Mouse (Mus musculus) gastrocnemius, postnatal 14 days (tissue): ENCODE results near the gene Shisal2a. TPM values are rescaled to one million over a fixed set of nuclear protein-coding genes. Genes with fewer than 3 reads are reported as not detected.

Experiments used
- DNase-seq: peaks from one replicate; pipeline ENCODE4 v3.0.0; 2021; ENCODE audit warnings: mixed read lengths
- intact Hi-C: fragments of 180-260 bp; cut with DNase I; formaldehyde crosslinking; loops from one replicate; pipeline ENCODE4 v1.15.1; 2025; ENCODE audit warnings: low total_unique reads
- long read RNA-seq, 2 experiments: library from polyadenylated mRNA; stranded (forward); transcript quantifications; one replicate each; pipeline ENCODE4 v2.0.0; 2021
- total RNA-seq, 2 experiments: library from RNA; stranded (reverse); gene quantifications; 2 replicates each; pipeline ENCODE4 v1.2.3; 2021

Shisal2a gene
- not detected for total RNA-seq
- long read RNA-seq, experiment 1, result 0 reads
- long read RNA-seq, experiment 2, result 0 reads

DNA sequence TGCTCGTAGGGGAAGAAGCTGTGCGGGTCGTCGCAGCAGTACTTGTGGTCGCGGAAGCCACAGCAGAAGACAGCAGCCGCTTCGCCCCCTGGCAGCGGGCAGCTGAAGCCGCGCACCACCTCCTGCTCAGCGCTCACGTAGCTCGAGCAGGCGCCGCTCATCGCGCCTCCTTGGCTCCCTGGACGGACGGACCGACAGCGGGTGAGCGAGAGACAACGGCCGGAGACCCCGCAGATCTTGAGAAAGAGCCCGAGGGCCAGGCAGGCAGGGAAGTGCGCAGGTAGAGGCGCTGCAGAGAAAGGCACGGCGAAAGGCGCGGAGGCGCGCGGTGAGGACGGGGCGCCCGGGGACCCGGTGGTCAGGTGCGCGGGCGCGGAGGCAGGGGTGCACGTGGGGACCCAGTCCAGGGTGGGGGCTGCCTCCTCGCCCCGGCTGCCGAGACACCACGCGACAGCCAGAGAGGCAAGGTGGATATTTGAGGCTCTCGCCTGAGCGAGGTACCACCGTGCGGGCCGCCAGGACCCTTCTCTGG is at the start of gene Shisal2a:
TSS of gene Shisal2a (minus strand) at position 167 of the 532 bp plus-strand sequence.
- DNase-seq, result peak; percentile 7
- intact Hi-C loops, result no loop called here

GRCm38 (mm10) chr4:108431561-108431936 is 48.4 kb upstream of the Shisal2a start:
- DNase-seq, result no peak
- intact Hi-C loops, result no loop called here

DNA sequence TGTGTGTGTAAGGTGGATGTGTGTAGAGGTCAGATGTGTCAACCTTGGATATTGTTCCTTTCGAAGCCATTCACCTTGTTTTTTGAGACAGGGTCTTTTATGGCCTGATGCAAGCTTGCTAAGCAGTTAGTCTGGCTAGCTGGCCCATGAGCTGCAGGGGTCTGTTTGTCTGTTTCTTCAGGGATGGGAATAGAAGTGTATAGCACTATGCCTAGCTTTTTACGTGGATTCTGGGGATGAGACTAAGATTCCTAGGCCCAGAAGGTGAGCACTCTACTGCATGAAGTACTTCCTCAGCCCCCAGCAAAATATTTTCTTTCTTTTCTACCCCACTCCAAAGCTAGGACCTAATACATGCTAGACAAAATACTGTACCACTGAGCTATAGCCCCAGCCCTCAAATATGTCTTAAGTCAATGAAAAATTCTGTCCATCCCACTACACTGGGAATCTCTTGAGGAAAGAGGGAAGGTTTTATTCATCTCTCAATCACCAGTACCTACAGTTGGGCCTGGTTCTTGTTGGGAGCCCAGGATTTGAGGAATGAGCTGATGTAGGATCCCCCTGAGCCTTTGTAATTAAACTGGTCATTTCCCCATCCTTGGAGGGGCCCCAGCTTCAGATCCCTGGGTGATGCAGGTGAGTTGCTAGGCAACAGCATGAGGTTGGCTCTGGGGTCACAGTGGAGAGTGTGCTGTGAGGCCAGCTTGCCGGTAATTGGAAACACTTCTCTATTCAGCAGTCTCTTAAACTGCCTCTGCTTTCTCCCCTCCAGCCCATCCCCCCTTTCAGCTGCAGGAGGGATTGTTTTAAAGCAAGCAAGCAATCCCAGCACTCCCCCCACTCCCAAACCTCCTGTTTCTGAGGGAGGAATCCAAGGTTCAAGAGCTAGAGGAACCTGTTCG is 47.8 kb upstream of the Shisal2a start:
- intact Hi-C loops, result no loop called here
- DNase-seq, result no peak

- intact Hi-C loops, result no loop called here
- no peak for DNase-seq
Observed at GRCm38 (mm10) chr4:108428341-108428721, 45.2 kb upstream of the Shisal2a start.

GRCm38 (mm10) chr4:108427719-108428340 is 44.7 kb upstream of the Shisal2a start:
- DNase-seq, result no peak
- intact Hi-C loops, result no loop called here

- no peak for DNase-seq
- intact Hi-C loops, result no loop called here
Observed at GRCm38 (mm10) chr4:108424587-108424986, 41.4 kb upstream of the Shisal2a start.

- intact Hi-C loops, result loop anchor here (5.0 kb wide), 1 partner anchor 50 kb away; the partner anchor contains the start of gene Tut4
- DNase-seq, result no peak
Observed at GRCm38 (mm10) chr4:108407621-108408020, 24.5 kb upstream of the Shisal2a start.

- intact Hi-C loops, result loop anchor here (5.0 kb wide), 1 partner anchor 50 kb away; the partner anchor contains the start of gene Tut4
- peak; percentile 9 for DNase-seq
Observed at GRCm38 (mm10) chr4:108406861-108407401, 23.8 kb upstream of the Shisal2a start, which contains the start of gene Gpx7. Gene Gpx7 (minus strand): TSS chr4:108406961.

DNA sequence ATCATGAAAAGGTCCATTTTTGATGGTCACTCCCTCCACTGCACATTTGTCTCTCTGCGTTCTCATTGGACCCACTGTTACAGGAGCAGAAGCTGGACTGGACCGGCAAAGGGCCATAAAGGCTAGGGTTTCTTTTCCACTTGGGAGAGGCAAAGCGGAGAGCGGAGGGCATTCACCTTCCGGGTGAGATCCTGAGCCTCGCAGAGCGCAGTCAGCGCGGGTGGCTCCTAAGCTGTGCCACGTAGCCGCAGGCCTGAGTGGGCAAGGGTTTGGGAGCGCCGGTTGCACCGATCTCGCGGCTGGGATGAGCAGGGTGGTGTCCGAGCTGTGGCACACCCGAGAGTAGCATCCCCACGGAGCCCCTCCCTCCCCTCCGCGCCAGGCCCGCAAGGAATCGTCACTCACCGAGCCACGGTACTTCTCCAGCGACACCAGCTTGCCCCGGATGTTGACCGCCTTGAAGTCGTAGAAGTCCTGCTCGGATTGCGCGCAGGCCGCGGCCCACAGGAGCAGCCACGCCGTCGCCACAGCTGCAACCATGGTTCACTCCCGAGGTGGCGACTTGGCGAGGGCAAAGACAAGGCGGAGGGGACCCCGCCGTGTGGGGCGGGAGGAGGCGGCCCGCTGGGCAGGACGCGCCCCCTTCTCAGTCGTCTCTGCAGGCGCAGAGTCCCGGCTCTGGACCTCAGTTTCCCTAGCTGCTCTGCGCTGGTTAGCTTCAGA is 23.1 kb upstream of the Shisal2a start:
- DNase-seq, result peak; percentile 78
- intact Hi-C loops, result loop anchor here (5.0 kb wide), 1 partner anchor 51 kb away; the partner anchor contains the start of gene Tut4

- peak; percentile 19 for DNase-seq
- intact Hi-C loops, result loop anchor here (5.0 kb wide), 1 partner anchor 52 kb away; the partner anchor contains the start of gene Tut4
Observed at GRCm38 (mm10) chr4:108405766-108406137, 22.6 kb upstream of the Shisal2a start.

DNA sequence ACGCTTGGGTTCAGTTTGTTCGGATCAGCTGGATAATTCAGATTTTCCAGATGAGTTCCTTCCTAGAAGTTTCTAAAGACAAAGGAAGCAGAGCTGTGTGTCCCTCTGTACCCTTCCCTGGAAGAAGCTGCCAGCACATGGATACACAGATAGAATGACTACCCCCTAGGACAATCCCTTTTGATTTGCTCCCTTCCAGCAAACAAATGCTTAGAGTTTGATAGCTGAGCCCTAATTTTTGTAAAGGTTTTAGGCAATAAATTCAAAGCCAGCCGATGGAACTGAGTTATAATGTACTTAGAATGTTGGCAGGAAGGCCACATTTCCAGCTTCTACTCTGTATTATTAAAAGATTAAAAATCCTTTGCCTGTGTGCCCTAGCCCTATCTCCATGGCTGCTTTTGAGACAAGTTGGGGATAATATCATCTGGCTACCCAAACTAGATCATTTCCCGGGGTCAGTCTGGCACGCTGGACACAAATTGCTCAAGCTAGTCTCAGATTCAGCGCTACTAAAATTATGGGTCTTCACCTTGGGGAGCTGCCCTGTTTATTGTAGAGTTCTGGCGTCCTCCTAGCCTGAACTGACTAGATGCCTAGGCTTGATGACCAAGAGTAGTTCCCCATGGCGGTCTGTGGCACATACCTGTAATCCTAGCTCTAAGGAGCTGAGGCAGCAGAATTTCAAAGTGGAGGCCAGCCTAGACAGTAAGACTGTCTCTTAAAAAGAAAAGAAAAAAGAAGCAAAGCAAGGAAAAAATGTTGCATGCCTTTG is 20.9 kb upstream of the Shisal2a start:
- intact Hi-C loops, result no loop called here
- no peak for DNase-seq

- DNase-seq, result peak; percentile 25
- intact Hi-C loops, result no loop called here
Observed at GRCm38 (mm10) chr4:108400395-108400794, 17.2 kb upstream of the Shisal2a start.

GRCm38 (mm10) chr4:108394236-108394635 is 11.1 kb upstream of the Shisal2a start:
- no peak for DNase-seq
- intact Hi-C loops, result no loop called here

DNA sequence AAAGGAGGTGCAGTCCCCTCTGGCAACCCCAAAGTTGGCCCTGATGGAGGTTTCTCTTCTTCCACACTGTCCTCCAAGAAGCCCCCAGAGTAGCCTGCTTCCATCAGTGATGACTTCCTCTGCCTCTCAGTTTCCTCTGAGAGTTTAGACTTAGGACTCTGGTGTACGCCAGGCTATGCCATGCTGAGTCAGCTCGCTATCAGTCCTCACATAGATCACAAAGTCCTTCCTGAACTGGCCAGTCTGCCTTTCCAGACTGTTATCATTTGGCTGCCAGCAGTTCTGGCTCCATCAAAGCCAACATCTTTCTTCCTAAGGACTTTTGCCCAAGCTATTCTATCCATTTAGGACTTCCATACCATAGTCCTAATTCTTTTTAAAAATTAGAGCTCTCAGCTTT is 9.4 kb upstream of the Shisal2a start:
- DNase-seq, result no peak
- intact Hi-C loops, result no loop called here

DNA sequence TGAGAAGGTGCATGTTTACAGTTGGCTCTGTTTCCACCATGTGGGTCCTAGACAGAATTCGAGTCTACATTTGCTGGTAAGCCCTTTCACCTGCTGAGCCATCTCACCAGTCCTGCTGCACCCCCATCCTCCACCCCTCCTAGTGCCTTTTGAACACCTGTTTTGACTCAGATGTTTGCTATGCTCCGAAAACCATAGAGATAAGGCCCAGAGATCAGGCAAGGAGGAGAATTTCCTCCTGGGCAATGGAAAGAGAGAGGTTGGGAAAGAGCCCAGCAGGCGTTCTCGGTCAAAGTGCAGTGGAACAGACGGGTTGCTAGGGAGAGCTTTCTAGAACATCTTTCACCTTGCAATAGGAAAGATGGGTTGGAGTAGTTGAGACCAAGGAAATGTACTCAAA is 8.0 kb upstream of the Shisal2a start:
- intact Hi-C loops, result no loop called here
- no peak for DNase-seq

DNA sequence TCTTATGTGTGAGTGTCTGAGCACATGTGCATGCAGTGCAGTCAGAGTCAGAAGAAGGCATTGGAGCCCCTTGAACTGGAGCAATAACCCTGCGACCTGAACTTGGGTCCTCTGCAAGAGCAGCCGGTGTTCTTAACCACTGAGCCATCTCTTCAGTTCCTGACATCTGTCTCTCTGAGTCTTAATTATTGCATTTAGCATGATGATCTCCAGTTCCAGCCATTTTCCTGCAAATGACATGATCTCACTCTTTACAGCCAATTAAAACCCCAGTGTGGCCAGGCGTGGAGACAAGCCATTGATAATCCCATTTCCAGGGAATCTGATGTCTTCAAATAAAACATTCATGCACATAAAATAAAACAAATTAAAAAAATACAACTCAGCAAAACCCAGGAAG is 5.6 kb upstream of the Shisal2a start:
- intact Hi-C loops, result no loop called here

GRCm38 (mm10) chr4:108387681-108388253 is 4.6 kb upstream of the Shisal2a start:
- DNase-seq, result peak; percentile 80
- intact Hi-C loops, result no loop called here

More for the DNA sequence above, 5.6 kb upstream of the Shisal2a start:
- no peak for DNase-seq

DNA sequence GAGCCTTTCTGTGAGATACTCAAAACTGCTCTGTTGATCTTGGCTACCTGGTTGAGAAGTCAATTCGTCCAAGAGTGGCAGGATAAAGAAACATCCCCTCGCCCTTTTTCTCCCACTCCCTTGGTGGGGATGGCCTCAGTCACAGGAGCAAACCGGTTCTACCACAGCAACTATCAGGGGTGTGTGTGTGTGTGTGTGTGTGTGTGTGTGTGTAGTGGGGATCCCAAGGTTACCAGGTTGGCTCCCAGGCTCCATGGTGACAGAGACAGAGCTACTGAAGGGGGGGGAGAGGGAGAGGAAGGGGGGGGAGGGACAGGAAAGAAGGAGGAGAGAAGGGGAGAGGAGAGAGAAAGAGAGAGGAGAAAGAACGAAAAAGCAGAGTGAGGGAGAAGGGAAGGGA is 4.0 kb upstream of the Shisal2a start:
- no peak for DNase-seq
- intact Hi-C loops, result no loop called here
